Mouse (Mus musculus) cerebellum, postnatal 36 days (tissue): Measurements from ENCODE around the gene Slc25a44.
"Not testable (repeated sequence)": the region's sequence is repeated elsewhere in the genome, so short reads cannot be mapped to it uniquely, and the experiment has no call there.

Source experiments
- DNase-seq, 2 experiments: peaks; one replicate each; pipeline ENCODE4 v3.0.0; 2021 to 2022; ENCODE audit warnings: mixed read lengths in 2 of 2

Gene Slc25a44

GRCm38 (mm10) chr3:88449395-88450023 is 24.6 kb upstream of the Slc25a44 start:
- DNase-seq: peak; percentile 66 to 67

- DNase-seq: no peak
Measured at GRCm38 (mm10) chr3:88448443-88448842, 23.5 kb upstream of the Slc25a44 start.

GRCm38 (mm10) chr3:88447676-88448183 is 22.8 kb upstream of the Slc25a44 start:
- no peak for DNase-seq

- DNase-seq: no peak
Measured at GRCm38 (mm10) chr3:88446471-88447123, 21.7 kb upstream of the Slc25a44 start.

- DNase-seq: no peak
Measured at GRCm38 (mm10) chr3:88442888-88443287, 17.9 kb upstream of the Slc25a44 start.

GRCm38 (mm10) chr3:88442488-88442887 is 17.5 kb upstream of the Slc25a44 start:
- DNase-seq: no peak

- DNase-seq: no peak
Measured at GRCm38 (mm10) chr3:88440500-88441381, 15.8 kb upstream of the Slc25a44 start.

- no peak for DNase-seq
Measured at GRCm38 (mm10) chr3:88439582-88439981, 14.6 kb upstream of the Slc25a44 start.

- no peak for DNase-seq
Measured at GRCm38 (mm10) chr3:88437454-88437853, 12.5 kb upstream of the Slc25a44 start.

GRCm38 (mm10) chr3:88436395-88437201 is 11.7 kb upstream of the Slc25a44 start:
- peak; percentile 74 to 83 for DNase-seq

GRCm38 (mm10) chr3:88435515-88435914 is 10.6 kb upstream of the Slc25a44 start:
- no peak for DNase-seq

- DNase-seq: not testable (repeated sequence)
Measured at GRCm38 (mm10) chr3:88428639-88429038, 3.7 kb upstream of the Slc25a44 start.

- DNase-seq: no peak
Measured at GRCm38 (mm10) chr3:88427342-88427905, 2.5 kb upstream of the Slc25a44 start.

- DNase-seq: no peak
Measured at GRCm38 (mm10) chr3:88425708-88426420, 925 bp upstream of the Slc25a44 start.

- DNase-seq: no peak
Measured at GRCm38 (mm10) chr3:88425330-88425689, 371 bp upstream of the Slc25a44 start.

GRCm38 (mm10) chr3:88422020-88422720 is 2.8 kb downstream of the Slc25a44 start:
- peak; percentile 72 to 74 for DNase-seq

GRCm38 (mm10) chr3:88420771-88421170 is 4.2 kb downstream of the Slc25a44 start:
- DNase-seq: no peak

- DNase-seq: no peak
Measured at GRCm38 (mm10) chr3:88418016-88418415, 6.9 kb downstream of the Slc25a44 start.

GRCm38 (mm10) chr3:88415668-88416067 is 9.3 kb downstream of the Slc25a44 start:
- DNase-seq: no peak

- DNase-seq: no peak
Measured at GRCm38 (mm10) chr3:88412636-88413035, 12.3 kb downstream of the Slc25a44 start.

- no peak for DNase-seq
Measured at GRCm38 (mm10) chr3:88411681-88412080, 13.3 kb downstream of the Slc25a44 start.
